27 mouse cellular contexts compared by ENCODE assay signal in genomic region chr9:27478346-27478745, GRCm38 (mm10).
A peak's percentile ranks its signal among the peaks of the same experiment; 100 is the strongest.
DNase-seq lines count a peak whose midpoint lies in the region; ATAC-seq and TF ChIP-seq lines count a peak whose summit lies in the region.
"Had no signal": no experiment of that assay in that cellular context is flagged by ENCODE, and none has a peak within 500 bp of the region (broad histone marks: within the 10 kb centered on the region; RNA-seq: fewer than 3 reads in every experiment).

No protein-coding gene starts in this region.

- no peaks in the 10 kb centered on the region for H3K36me3 ChIP-seq in lung, postnatal 0 days (ENCODE audit: insufficient read depth, low read length)
- H3K36me3 ChIP-seq: embryonic facial prominence, embryonic 13.5 days; embryonic facial prominence, embryonic 15.5 days; forebrain, embryonic 10.5 days; forebrain, embryonic 12.5 days; G1E had no signal

- H3K27me3 ChIP-seq in lung, postnatal 0 days (replicated peaks; ENCODE audit: insufficient read depth, low read length) = no peaks in the 10 kb centered on the region
- H3K27me3 ChIP-seq: embryonic facial prominence, embryonic 13.5 days; embryonic facial prominence, embryonic 15.5 days; forebrain, embryonic 12.5 days had no signal

- no peak overlapping the region for H3K4me2 ChIP-seq in lung, postnatal 0 days (replicated peaks; ENCODE audit: low read depth, low read length)
- H3K4me2 ChIP-seq: embryonic facial prominence, embryonic 13.5 days; embryonic facial prominence, embryonic 15.5 days; forebrain, embryonic 12.5 days had no signal

- H3K9me3 ChIP-seq in lung, postnatal 0 days (ENCODE audit: low read length) = no peaks in the 10 kb centered on the region
- H3K9me3 ChIP-seq: embryonic facial prominence, embryonic 13.5 days; embryonic facial prominence, embryonic 15.5 days; forebrain, embryonic 10.5 days; forebrain, embryonic 12.5 days had no signal

- H3K4me3 ChIP-seq in lung, postnatal 0 days (ENCODE audit: low read depth, low read length) = no peak overlapping the region
- H3K4me3 ChIP-seq: embryonic facial prominence, embryonic 13.5 days; embryonic facial prominence, embryonic 15.5 days; erythroblast, embryonic 14.5 days; forebrain, embryonic 10.5 days; forebrain, embryonic 12.5 days had no signal

- no peak for TF ChIP-seq CTCF in lung, postnatal 0 days (IDR thresholded peaks at IDR 0.05)

- H3K9ac ChIP-seq in lung, postnatal 0 days (replicated peaks; ENCODE audit: low read depth) = no peak overlapping the region
- H3K9ac ChIP-seq: embryonic facial prominence, embryonic 13.5 days; embryonic facial prominence, embryonic 15.5 days; forebrain, embryonic 12.5 days had no signal

- whole genome bisulfite sequencing in lung, postnatal 0 days = 90% methylated on average over 3 of the region's 3 CpGs

- TF ChIP-seq EP300 in lung, postnatal 0 days (IDR thresholded peaks at IDR 0.05) = no peak

- no peak overlapping the region for H3K27ac ChIP-seq in lung, postnatal 0 days (ENCODE audit: low read length)
- H3K27ac ChIP-seq: embryonic facial prominence, embryonic 13.5 days; embryonic facial prominence, embryonic 15.5 days; forebrain, embryonic 10.5 days; forebrain, embryonic 12.5 days had no signal

- H3K4me1 ChIP-seq in lung, postnatal 0 days (ENCODE audit: insufficient read depth, low read depth, low read length) = no peaks in the 10 kb centered on the region
- H3K4me1 ChIP-seq: embryonic facial prominence, embryonic 13.5 days; embryonic facial prominence, embryonic 15.5 days; forebrain, embryonic 10.5 days; forebrain, embryonic 12.5 days had no signal

- DNase-seq in lung, postnatal 0 days (ENCODE audit: low spot score) = peak; percentile 17
- no peak for DNase-seq in lung, postnatal 4 days
- DNase-seq in testis, postnatal 14 days (ENCODE audit: low spot score) = peak; percentile 12
- DNase-seq in testis, postnatal 10 days (ENCODE audit: low spot score) = no peak
- DNase-seq in R1 (ENCODE audit: low read depth, low spot score) (peak; percentile 72), ZHBTc4 (ENCODE audit: low read depth, low spot score) (peak; percentile 62)
- no peak for DNase-seq in embryo, embryonic 9.5 days (ENCODE audit: extremely low spot score)
- DNase-seq in left cerebral cortex, postnatal 14 days (ENCODE audit: low spot score in 2 of 2) = no peak
- DNase-seq: adrenal gland, adult 2 months; adrenal gland, postnatal 10 days; adrenal gland, postnatal 25 days; B cell, adult 2 months; cerebellum, adult 11 months; cerebellum, adult 18-20 months; cerebellum, adult 8-10 months; cerebellum, adult 9-11 months; cerebellum, postnatal 14 days had no signal

- intact Hi-C loops in left cerebral cortex, postnatal 14 days (cut with DNase I) = no loop called here

- ATAC-seq in lung, postnatal 0 days = no peak
- ATAC-seq: CD4-positive, CD25-positive, alpha-beta regulatory T cell, adult 4 months; forebrain, embryonic 14.5 days; forebrain, embryonic 16.5 days; Patski had no signal

Comparison
In these comparisons a context has a peak if more than half of its experiments do, and no peak if none do; other contexts are left out.
1. DNase-seq: peak in lung, postnatal 0 days (single experiment), testis, postnatal 14 days (single experiment), R1 (single experiment) and ZHBTc4 (single experiment); none in lung, postnatal 4 days (0 of 2), testis, postnatal 10 days (single experiment), embryo, embryonic 9.5 days (single experiment) and left cerebral cortex, postnatal 14 days (0 of 2).